18 mouse cellular contexts compared by ENCODE assay signal in genomic region chrX:157268141-157268540, GRCm38 (mm10).
"Had no signal": no experiment of that assay in that cellular context is flagged by ENCODE, and none has a peak within 500 bp of the region (broad histone marks: within the 10 kb centered on the region; RNA-seq: fewer than 3 reads in every experiment).

No protein-coding gene starts in this region.

- H3K4me1 ChIP-seq: midbrain, embryonic 13.5 days; midbrain, embryonic 15.5 days; neural tube, embryonic 13.5 days; neural tube, embryonic 15.5 days had no signal

- H3K4me2 ChIP-seq: lung, embryonic 14.5 days; midbrain, embryonic 11.5 days; midbrain, embryonic 13.5 days; midbrain, embryonic 15.5 days; neural tube, embryonic 13.5 days; neural tube, embryonic 15.5 days had no signal

- DNase-seq: lung, adult 18-20 months; lung, embryonic 14.5 days; lung, postnatal 10 days; lung, postnatal 4 days; retina, postnatal 1 day; right cerebral cortex, adult 18-20 months; right cerebral cortex, postnatal 25 days; right cerebral cortex, postnatal 4 days; spleen, adult 18-20 months; thymus, adult 18-20 months; thymus, postnatal 14 days; thymus, postnatal 36 days had no signal

- H3K36me3 ChIP-seq: midbrain, embryonic 13.5 days; midbrain, embryonic 15.5 days; neural tube, embryonic 13.5 days; neural tube, embryonic 15.5 days had no signal

- H3K4me3 ChIP-seq: midbrain, embryonic 13.5 days; midbrain, embryonic 15.5 days; myocyte; neural tube, embryonic 13.5 days; neural tube, embryonic 15.5 days had no signal

- ATAC-seq: midbrain, embryonic 13.5 days; midbrain, embryonic 15.5 days had no signal

- H3K9ac ChIP-seq: lung, embryonic 14.5 days; midbrain, embryonic 13.5 days; midbrain, embryonic 15.5 days; neural tube, embryonic 13.5 days; neural tube, embryonic 15.5 days had no signal

- H3K9me3 ChIP-seq: midbrain, embryonic 13.5 days; midbrain, embryonic 15.5 days; neural tube, embryonic 13.5 days; neural tube, embryonic 15.5 days had no signal

- H3K27ac ChIP-seq: midbrain, embryonic 13.5 days; midbrain, embryonic 15.5 days; neural tube, embryonic 13.5 days; neural tube, embryonic 15.5 days had no signal

- H3K27me3 ChIP-seq: midbrain, embryonic 13.5 days; midbrain, embryonic 15.5 days; neural tube, embryonic 13.5 days; neural tube, embryonic 15.5 days had no signal
